Mouse (Mus musculus) left cerebral cortex, postnatal 10 days (tissue): ENCODE measurements around the gene Ccdc71. TPM values are rescaled to one million over a fixed set of nuclear protein-coding genes. Genes with fewer than 3 reads are reported as not detected.
A peak's percentile ranks its signal among the peaks of the same experiment; 100 is the strongest.

Experiments used
- DNase-seq, 2 experiments: peaks; one replicate each; pipeline ENCODE4 v3.0.0; 2021 to 2022; ENCODE audit warnings: low spot score in 2 of 2, mixed read lengths in 1 of 2; ENCODE audit errors: extremely low spot score in 1 of 2
- intact Hi-C: fragments of 180-260 bp; cut with DNase I; formaldehyde crosslinking; loops from one replicate; pipeline ENCODE4 v1.15.1; 2025
- total RNA-seq, 2 experiments: library from RNA; stranded (reverse); gene quantifications; 2 replicates each; pipeline ENCODE4 v1.2.3; 2021

Gene Ccdc71
- 10 to 100 TPM; 38.7 to 39.6 TPM for total RNA-seq

GRCm38 (mm10) chr9:108460319-108461178 is at the start of gene Ccdc71:
Gene Ccdc71 (plus strand): TSS chr9:108460527.
- intact Hi-C loops: no loop called here
- peak; percentile 83 to 95 for DNase-seq

DNA sequence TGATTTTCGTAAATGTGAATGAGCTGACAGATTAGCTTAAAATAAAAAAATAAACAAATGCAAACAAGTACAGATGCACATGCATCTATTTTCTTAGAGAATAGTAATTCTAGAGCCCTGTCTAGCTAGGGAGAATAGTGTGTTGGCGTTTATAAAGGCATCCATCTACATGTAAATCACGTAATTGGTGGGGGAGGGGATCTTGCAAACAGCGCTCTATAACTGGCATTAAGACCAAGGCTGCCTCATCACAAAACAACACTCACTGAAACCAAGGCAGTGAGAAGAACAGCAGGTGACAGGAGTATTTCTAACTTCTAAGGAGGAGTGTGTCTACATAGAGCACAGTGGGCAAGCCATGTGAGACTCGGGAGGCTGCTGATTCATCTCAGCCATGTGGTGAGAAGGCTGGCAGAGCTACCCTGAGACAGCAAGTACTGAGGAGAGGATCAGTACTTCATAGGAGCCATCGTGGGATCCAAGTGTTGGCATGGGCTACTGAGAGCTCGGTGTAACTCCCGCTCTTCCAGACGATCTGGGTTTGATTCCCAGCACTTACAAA is 48.9 kb upstream of the Ccdc71 start:
- DNase-seq: peak in 1 of 2 experiments; percentile 23
- intact Hi-C loops: no loop called here

DNA sequence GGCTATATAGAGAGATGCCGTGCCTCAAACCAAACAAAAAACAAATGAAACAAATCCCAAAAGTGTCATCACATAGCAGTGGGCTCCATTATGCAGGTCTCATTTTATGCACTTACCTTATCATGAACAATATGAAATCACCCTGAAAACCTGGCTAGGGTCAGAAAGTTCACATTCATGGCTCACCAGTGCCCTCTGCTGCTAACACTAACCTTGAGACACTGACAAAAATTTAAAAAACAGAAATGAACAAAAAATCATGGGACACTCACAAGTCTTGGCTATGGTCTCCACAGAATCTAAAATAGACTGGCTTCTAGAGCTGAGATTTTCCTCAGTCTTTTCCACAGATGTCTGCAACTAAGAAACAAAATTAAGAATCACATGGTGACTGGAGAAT is 48.1 kb upstream of the Ccdc71 start:
- DNase-seq: no peak
- intact Hi-C loops: no loop called here

GRCm38 (mm10) chr9:108428384-108428783 is 31.9 kb upstream of the Ccdc71 start, which contains the start of gene Ccdc36:
Gene Ccdc36 (minus strand): TSS chr9:108428484.
- intact Hi-C loops: no loop called here
- DNase-seq: no peak

DNA sequence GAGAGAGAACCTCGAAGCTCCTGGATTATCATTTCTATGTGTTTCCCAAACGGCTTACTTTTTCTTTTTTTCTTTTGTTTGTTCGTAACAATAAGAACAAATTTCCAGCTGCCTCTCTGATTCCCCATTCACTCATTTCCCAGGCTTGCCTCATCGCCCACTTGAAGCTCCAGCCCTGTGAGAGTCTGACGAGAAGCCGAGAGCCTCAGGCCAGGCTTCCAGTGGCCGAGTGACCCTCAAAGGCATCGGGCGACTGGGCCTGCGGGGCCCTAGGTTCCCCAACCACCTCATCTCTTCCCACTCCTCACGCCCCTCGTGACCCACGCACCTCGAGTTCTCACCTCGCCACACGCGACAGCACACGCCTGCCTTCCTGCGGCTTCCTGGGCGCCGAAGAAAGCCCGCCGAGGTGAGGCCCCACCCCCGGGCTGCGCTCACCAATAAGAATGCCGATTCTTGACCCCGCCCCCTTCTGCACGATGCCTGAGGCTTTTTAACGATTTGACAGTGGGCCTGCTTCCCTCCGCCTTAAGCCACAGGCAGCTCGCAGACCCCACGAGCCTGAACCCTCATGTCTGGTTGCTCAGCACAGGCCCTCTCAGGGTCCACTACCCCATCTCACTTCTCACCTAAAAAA is 28.8 kb upstream of the Ccdc71 start:
- peak in 1 of 2 experiments; percentile 55 for DNase-seq
- intact Hi-C loops: no loop called here

GRCm38 (mm10) chr9:108436182-108436581 is 24.1 kb upstream of the Ccdc71 start, which contains the start of gene BC048562:
Gene BC048562 (plus strand): TSS chr9:108436482.
- intact Hi-C loops: no loop called here
- no peak for DNase-seq

DNA sequence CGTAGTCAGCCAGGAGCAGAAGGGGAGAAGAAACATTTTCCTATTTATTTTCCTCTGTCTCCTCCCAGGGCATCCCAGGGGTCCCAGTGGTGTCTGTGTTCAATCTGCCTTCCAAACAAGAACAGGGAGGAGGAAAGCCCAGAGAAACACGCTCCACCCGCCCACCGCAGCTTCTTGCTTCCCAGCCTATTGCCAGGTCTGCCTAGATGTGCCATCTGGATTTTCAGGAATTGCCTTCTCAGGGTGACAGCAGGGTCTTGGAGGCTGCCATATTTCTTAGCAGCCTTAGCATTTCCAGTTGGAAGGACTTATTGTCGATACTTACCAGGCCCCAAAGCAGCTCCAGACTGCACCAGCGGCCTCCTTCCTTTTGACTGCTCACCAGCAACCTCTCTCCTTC is 21.2 kb upstream of the Ccdc71 start:
- intact Hi-C loops: no loop called here
- DNase-seq: peak in 1 of 2 experiments; percentile 50

GRCm38 (mm10) chr9:108440485-108440884 is 19.8 kb upstream of the Ccdc71 start:
- no peak for DNase-seq
- intact Hi-C loops: no loop called here

GRCm38 (mm10) chr9:108441236-108441919 is 18.9 kb upstream of the Ccdc71 start:
- DNase-seq: peak in 1 of 2 experiments; percentile 77
- intact Hi-C loops: no loop called here

GRCm38 (mm10) chr9:108445125-108445524 is 15.2 kb upstream of the Ccdc71 start:
- intact Hi-C loops: no loop called here
- no peak for DNase-seq

DNA sequence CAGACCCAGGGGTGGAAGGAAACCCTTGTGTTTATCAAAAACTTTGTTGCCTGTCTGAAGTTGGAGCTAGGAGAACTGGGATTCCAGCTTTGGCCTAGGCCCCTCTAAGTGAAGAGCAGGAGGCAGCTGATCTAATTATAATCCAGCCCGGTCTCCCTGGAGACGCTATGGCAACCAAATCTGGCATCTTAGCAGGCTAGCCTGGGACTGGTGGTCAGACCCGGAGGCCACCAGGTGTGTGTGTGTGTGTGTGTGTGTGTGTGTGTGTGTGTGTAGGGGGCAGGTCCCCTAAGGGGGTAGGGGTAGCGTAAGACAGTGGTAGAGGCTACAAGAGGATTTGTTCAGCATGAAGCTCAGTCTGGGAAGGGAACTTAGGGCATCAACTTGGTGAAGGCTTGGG is 10.5 kb upstream of the Ccdc71 start:
- intact Hi-C loops: loop anchor here (5.0 kb wide), 1 partner anchor 53 kb away; no protein-coding TSS in a partner anchor
- DNase-seq: peak; percentile 57 to 68

- peak in 1 of 2 experiments; percentile 57 for DNase-seq
- intact Hi-C loops: loop anchor here (5.0 kb wide), 1 partner anchor 53 kb away; no protein-coding TSS in a partner anchor
These were observed 9.8 kb upstream of the Ccdc71 start for GRCm38 (mm10) chr9:108450292-108451169.

DNA sequence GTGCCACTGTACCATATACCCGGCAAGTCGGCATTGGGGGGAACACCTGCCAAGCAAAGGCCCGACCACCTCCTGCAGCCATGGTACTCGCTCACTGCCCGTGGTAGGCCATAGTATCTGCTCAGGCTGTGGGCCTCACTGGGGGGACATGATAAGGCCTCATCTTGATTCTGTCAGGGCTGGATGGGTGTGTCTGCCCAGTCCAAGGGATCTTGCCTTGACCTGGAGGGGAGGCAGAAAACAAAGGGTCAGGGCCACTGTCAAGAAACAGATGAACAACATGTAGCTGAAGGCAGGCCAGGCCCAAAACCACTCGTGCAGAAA is 9.2 kb upstream of the Ccdc71 start:
- DNase-seq: no peak
- intact Hi-C loops: loop anchor here (5.0 kb wide), 1 partner anchor 54 kb away; no protein-coding TSS in a partner anchor

DNA sequence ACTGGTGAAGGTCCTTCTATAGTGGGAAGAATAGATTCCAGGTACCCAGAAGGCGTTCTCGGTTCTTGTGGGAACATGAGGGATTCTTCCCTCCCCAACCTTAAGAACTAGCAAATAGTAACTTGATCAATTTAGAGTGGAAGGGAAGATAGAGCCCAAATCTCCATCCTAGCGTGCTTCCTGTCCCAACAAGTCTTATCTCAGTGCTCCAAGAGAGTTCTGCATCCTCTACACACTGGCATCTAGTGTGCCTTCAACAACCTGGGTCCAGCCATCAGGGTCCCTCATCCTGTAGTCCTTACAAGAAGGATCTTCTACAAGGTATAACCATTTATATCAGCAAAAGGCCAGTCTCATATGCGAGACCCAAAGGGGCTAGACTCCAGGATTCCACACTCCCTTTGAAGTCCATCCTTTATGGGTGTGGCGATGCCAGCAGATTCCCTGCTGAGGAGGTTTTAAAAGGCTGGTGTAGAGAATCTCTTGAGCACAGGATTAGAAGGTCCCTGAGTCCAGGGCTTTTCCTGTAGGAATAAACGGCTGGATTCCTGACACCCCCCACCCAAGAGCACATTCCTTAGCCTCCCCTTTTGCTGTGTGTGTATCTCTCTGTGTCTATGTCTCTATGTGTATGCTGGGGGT is 8.7 kb upstream of the Ccdc71 start:
- intact Hi-C loops: loop anchor here (5.0 kb wide), 1 partner anchor 54 kb away; no protein-coding TSS in a partner anchor
- DNase-seq: no peak

- intact Hi-C loops: loop anchor here (5.0 kb wide), 1 partner anchor 55 kb away; no protein-coding TSS in a partner anchor
- peak; percentile 77 to 92 for DNase-seq
These were observed 7.9 kb upstream of the Ccdc71 start for GRCm38 (mm10) chr9:108452291-108452906.

DNA sequence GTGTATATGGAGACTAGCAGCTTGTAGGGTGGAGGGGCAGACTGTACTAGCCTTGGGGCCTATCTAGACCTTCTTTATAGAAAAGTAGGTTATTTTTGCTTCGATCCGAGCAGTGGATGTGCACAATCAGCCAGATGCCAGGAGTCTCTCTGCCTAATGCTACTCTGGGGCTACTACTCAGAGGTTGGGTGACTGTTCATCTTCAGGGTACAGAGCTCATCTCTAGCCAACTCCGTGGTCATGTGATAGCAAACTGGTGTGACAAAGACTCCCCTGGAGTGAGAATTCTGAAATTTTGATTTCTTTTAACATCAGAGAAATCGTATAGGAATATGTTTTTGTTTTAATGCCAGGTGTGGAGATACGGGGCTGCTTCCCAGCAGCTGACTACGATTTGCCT is 7.4 kb upstream of the Ccdc71 start:
- intact Hi-C loops: loop anchor here (5.0 kb wide), 1 partner anchor 56 kb away; no protein-coding TSS in a partner anchor

DNA sequence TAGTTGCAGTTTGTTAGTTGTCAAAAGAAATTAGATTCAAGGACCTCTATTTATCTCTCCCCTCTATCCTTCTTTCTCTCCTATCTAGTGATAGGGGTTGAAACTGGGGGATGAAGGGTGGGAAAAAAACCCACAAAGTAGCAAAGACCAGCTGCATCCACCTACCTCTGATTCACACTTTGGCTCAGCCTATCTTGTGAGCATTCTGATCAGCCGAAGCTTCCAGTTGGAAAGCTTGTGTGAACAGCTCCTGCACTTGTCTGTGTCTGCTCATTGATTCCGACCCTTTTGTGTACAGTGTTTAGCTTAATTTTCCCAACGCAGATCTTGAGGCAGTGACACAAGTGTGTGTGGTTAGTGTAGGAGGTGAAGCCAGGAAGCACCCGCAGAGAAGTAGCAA is 6.9 kb upstream of the Ccdc71 start:
- DNase-seq: no peak
- intact Hi-C loops: loop anchor here (5.0 kb wide), 1 partner anchor 56 kb away; no protein-coding TSS in a partner anchor

More for the DNA sequence above, 7.4 kb upstream of the Ccdc71 start:
- no peak for DNase-seq
